Mouse (Mus musculus) mouse embryonic stem cell (cell line): ENCODE results near the gene Gm4131.
"Not testable (repeated sequence)": the region's sequence is repeated elsewhere in the genome, so short reads cannot be mapped to it uniquely, and the experiment has no call there.

Experiments used
- in situ Hi-C, 2 experiments: fragments of 300-500 bp; cut with MboI; formaldehyde crosslinking; loops; 1 replicate in 1 of 2; 3 replicates in 1 of 2; pipeline ENCODE4 v1.14.3; 2019 to 2020; ENCODE audit warnings: low sequenced_read_pairs in 2 of 2, low pct_unique_long_range_greater_than_20kb in 1 of 2, mixed read lengths in 1 of 2; ENCODE audit not compliant: unreplicated experiment in 1 of 2

Gene Gm4131

GRCm38 (mm10) chr14:62566821-62567220 is at the start of gene Gm4131:
Gene Gm4131 (minus strand): TSS chr14:62566921.
- in situ Hi-C loops = not testable (repeated sequence)

GRCm38 (mm10) chr14:62609904-62610303 is 43.2 kb upstream of the Gm4131 start:
- in situ Hi-C loops = no loop called here

DNA sequence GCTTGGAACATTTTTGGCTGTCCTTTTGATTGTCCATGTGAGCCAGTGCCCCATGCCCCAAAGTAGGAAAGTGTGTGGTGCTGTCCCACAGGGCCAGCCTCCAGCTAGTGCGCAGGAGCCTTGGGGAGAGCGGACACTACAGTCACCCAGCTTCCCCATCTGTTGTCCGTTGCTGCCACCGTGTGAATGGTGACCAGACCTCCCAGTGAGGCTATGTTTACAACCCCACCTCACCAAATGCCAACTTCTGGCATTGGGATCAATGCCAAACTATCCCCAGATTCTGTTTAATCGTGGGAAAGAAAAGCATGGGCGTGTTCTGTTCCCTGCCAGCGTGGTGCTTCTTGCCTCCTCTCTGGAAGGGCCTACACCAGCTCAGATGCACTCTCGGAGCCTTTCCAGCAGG is 41.1 kb upstream of the Gm4131 start:
- in situ Hi-C loops = no loop called here

- in situ Hi-C loops = no loop called here
Measured at GRCm38 (mm10) chr14:62602869-62603268, 36.1 kb upstream of the Gm4131 start.

- in situ Hi-C loops = no loop called here
Measured at GRCm38 (mm10) chr14:62602271-62602670, 35.5 kb upstream of the Gm4131 start.

- in situ Hi-C loops = no loop called here
Measured at GRCm38 (mm10) chr14:62600109-62600522, 33.4 kb upstream of the Gm4131 start.

DNA sequence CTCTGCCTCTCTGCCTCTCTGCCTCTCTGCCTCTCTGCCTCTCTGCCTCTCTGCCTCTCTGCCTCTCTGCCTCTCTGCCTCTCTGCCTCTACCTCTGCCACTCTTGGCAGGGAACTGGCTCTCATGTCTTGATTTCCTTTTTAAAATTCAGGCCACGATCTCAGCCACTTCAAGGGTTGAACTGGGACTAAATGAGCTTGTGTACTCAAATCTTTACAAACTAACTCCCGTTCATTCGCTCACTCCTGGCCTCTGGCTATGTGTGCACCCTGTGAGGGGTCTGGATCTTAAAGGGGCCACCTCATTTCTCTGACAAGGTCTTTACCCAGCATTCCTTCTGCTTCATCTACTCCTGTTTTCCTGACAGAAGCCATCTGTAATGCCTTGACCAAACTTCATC is 18.6 kb upstream of the Gm4131 start:
- in situ Hi-C loops = no loop called here

- in situ Hi-C loops = no loop called here
Measured at GRCm38 (mm10) chr14:62584637-62585036, 17.9 kb upstream of the Gm4131 start.

- in situ Hi-C loops = no loop called here
Measured at GRCm38 (mm10) chr14:62581768-62582167, 15.0 kb upstream of the Gm4131 start.

DNA sequence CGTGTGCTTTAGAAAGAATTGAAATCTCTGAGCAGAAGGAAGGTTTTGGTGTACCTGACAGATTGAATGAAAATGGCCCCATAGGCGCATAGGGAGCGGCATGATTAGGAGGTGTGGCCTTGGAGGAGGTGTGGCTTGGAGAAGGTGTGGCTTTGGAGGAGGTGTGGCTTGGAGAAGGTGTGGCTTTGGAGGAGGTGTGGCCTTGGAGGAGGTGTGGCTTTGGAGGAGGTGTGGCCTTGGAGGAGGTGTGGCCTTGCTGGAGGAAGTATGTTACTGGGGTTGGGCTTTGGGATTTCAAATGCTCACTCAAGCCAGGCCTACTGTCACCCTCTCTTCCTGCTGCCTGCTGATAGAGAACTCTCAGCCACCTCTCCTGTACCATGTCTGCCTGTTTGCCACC is 14.2 kb upstream of the Gm4131 start:
- in situ Hi-C loops = no loop called here

DNA sequence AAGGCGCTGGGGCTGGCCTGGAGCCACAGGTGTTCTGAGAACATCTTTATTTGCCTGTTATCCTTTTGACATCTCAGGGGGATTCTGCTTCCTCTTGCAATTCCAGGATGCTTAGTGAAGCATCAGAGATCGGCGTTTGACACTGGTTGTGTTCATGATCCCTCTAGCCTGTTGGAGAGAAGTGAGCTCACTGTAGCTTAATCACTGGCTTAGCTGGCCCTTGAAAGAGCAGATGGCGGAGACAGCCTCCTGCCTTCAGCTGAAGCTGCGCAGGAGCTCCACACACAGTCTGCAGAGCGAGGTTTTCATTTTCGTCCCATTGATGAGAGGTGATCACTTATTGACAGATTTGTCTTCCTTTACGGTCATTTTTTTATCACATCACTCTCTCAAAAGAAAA is 9.1 kb upstream of the Gm4131 start:
- in situ Hi-C loops = no loop called here

DNA sequence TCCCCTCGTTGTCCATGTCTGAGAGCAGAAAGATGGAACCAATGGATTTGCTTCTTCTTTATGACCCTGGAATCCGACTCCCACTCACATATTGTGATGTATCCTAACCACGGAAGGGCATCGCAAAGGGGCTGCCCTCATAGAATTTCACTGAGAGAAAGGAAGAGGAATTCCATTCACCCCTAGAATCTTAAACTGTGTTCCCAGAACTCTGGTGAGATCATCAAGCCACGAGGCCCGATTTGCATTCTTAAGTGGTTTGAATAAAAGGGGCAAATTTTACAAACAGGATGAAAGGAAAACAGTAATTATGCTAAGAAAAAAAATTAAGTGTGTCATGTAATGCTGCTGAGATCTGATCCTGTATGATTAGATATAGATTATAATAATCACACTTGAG is 8.2 kb upstream of the Gm4131 start:
- in situ Hi-C loops = no loop called here

DNA sequence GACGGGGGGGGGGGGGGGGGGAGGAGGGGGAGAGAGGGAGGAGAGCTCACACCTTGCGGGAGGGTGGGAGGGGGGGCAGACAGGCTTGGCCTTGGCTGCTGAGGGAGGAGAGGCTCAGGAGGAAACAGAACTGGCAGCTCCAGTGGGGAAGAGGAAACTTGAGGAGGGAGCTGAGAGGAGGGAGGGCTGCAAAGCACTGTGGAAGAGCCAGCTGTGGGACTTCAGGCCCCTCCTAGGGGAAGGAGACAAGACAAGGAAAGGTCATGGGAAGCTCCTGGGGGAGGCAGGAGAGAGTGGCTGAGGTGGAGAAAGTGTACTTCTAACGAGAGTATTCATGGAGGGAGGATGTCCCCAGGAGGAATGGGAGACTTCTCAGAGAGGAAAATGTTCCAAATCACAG is 6.7 kb upstream of the Gm4131 start:
- in situ Hi-C loops = no loop called here

GRCm38 (mm10) chr14:62570299-62570698 is 3.6 kb upstream of the Gm4131 start:
- in situ Hi-C loops = no loop called here

GRCm38 (mm10) chr14:62569463-62569862 is 2.7 kb upstream of the Gm4131 start:
- in situ Hi-C loops = no loop called here

- in situ Hi-C loops = no loop called here
Measured at GRCm38 (mm10) chr14:62563679-62564078, 3.0 kb downstream of the Gm4131 start.

DNA sequence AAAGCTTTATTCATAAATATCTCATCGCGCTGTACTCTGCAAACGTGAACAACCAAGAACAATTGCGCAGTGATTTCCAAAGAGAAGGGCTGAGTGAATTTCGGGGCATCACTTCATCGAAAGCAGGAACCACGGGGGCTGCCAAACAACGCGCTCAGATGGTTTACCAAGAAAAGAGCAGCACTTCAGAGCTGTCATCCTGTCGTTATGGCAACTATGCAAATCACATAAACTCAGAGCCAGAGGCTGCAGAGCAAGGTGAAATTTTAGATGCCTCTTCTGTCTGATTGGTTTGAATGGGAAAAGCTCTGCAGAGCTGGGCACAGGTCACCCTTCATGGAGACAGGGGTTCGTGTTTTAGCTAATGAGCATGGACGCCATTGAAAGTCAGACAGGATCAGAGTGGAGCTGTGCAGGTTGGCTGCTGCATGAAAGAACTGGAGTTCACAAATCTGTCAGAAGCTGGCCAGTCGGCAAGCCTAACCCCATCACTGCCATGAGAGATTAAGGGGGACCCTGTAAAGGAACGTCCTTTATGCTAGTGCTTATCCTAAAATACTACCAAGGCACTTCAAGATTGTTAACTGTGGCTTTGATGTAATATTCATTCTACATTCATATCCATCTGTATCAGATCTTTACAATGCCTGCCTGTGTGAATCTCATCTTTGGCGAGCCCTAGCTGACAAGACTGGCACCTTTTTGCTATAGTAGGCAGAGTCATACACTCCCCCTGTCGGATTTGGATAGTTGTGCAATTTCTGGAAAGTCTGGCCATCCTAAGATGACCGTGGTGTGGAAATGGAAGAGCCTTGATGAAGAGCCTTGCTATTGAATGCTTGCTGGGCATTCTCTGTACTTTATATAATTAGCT is 4.6 kb downstream of the Gm4131 start:
- in situ Hi-C loops = no loop called here

DNA sequence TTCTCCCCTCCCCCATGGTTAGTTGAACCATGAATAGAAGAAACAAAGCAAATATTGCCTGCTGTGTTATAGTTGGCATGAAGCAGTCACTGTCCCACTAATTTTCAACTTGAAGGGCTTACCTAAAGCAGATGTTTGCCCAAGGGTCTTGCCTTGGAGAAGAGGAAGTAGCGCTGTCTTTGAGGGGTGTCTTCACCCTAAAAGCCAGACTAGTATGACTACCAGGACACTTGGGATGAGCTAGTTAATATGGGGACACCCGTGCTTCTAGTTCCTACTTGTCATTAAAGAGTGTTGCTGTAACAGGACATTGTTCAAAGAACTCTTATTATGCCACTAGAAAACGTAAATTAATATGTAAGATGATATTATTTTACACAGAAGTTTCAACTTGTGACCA is 9.6 kb downstream of the Gm4131 start:
- in situ Hi-C loops = no loop called here

- in situ Hi-C loops = no loop called here
Measured at GRCm38 (mm10) chr14:62555840-62556810, 10.6 kb downstream of the Gm4131 start.
